Mouse (Mus musculus) adipocyte (in vitro differentiated cells): ENCODE data around the gene Kctd20.
"Not testable (repeated sequence)": the region's sequence is repeated elsewhere in the genome, so short reads cannot be mapped to it uniquely, and the experiment has no call there.

Experiments
- DNase-seq: peaks from one replicate; pipeline ENCODE4 v3.0.0-alpha.2; 2016; ENCODE audit warnings: low spot score

Kctd20 gene

GRCm38 (mm10) chr17:28986833-28987232 lies 35.1 kb downstream of the Kctd20 start:
- peak; percentile 30 for DNase-seq

- DNase-seq = peak; percentile 65
Measured at GRCm38 (mm10) chr17:28987713-28988112, 36.0 kb downstream of the Kctd20 start.

DNA sequence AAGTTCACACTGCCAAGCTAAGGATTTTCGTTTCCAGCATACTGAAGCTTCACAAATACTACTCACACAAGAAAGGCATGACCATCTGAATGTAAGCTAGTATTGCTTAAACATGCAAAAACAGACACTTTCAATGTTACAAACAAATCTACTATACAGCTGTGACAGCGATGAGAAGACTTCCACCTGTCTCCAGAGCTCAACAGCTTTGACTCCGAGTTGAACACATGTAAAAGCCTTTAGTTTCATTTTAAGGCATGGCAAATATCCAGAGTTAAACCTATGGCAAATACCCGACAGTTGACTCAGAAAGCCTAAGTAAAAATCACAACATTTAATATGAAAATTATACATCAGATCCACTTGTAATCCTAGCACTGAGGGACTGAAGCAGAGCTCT lies 36.5 kb downstream of the Kctd20 start:
- DNase-seq = no peak

DNA sequence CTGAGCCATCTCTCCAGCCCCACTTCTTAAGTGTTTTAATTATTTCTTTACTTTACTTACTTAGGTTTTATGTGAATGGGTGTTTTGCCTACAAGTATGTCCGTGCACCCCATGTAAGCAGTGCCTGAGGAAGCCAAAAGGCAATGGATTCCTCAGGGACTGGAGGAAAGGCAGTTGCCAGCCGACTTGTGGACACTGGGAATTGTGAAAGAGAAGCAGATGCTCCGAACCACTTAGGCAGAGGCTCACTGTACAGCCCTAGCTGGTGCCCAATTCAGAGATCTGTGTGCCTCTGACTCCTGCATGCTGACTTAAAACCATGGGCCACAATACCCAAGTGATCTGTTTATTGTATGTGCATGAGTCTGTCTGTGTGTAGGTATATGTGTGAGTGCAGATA lies 37.2 kb downstream of the Kctd20 start:
- peak; percentile 90 for DNase-seq

GRCm38 (mm10) chr17:28990060-28990459 lies 38.3 kb downstream of the Kctd20 start:
- no peak for DNase-seq

GRCm38 (mm10) chr17:28991286-28991685 lies 39.5 kb downstream of the Kctd20 start:
- no peak for DNase-seq

GRCm38 (mm10) chr17:28992105-28992504 lies 40.4 kb downstream of the Kctd20 start:
- DNase-seq = no peak

GRCm38 (mm10) chr17:28993004-28993403 lies 41.3 kb downstream of the Kctd20 start:
- not testable (repeated sequence) for DNase-seq

DNA sequence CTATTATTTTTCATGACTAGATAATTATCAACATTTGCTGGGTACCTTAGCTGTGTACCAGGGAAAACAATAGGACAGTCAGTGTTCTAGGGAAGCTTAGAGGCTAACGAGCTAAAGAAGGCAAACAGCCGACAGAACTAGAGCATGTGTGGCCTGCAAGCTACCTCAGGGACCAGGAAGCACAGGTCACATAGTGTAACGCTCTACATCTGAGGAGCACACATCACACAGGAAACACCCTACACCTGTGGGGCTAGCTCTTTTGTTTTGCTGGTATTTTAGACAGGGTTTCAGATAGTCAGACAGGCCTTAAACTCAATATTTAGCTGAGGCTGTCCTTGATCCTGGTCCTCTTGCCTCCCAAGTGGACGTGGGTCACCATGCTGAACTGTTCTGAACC lies 42.9 kb downstream of the Kctd20 start:
- no peak for DNase-seq

DNA sequence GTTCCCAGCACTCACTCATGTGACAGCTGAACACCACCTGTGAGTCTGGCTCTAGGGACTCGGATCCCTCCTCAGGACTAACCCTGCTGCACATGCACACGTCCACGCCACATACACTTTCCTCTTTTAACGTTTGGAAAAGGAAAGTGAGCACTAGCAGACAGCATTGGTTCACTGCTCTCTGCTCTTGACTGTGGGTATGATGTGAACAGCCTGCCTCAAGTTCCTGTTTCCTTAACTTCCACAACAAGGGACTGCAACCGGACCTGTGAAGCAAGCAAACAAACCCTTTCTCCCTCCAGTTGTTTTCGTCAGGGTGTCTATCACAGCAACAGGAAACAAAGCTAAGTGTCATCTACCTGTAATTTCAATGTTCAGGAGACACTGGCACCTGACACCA lies 48.7 kb downstream of the Kctd20 start:
- DNase-seq = no peak

- DNase-seq = no peak
Measured at GRCm38 (mm10) chr17:29003740-29004139, 52.0 kb downstream of the Kctd20 start.

DNA sequence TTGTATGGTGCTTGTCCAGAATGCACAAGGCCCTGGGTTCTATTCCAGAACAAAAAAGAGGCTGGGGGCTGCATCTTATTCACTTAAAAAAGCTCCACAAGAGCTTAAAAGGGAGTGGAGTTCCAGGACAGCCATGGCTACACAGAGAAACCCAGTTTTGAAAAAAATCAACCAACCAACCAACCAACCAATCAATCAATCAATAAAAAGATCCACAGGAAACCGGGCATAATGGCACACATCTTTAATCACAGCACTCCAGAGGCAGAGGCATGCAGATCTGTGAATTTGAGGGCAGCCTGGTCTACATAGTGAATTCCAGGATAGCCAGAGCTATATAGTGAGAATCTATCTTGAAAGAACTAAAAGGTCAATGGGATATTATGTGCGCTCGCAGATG lies 53.3 kb downstream of the Kctd20 start:
- no peak for DNase-seq

- peak; percentile 42 for DNase-seq
Measured at GRCm38 (mm10) chr17:29006812-29007211, 55.1 kb downstream of the Kctd20 start.

- DNase-seq = peak; percentile 42
Measured at GRCm38 (mm10) chr17:29007243-29007640, 55.5 kb downstream of the Kctd20 start.

GRCm38 (mm10) chr17:29007641-29008325 lies 56.0 kb downstream of the Kctd20 start, which contains the start of gene Stk38:
Gene Stk38, minus strand, starts transcription at chr17:29007995.
- DNase-seq = peak; percentile 94

- DNase-seq = no peak
Measured at GRCm38 (mm10) chr17:29008326-29008650, 56.5 kb downstream of the Kctd20 start.

DNA sequence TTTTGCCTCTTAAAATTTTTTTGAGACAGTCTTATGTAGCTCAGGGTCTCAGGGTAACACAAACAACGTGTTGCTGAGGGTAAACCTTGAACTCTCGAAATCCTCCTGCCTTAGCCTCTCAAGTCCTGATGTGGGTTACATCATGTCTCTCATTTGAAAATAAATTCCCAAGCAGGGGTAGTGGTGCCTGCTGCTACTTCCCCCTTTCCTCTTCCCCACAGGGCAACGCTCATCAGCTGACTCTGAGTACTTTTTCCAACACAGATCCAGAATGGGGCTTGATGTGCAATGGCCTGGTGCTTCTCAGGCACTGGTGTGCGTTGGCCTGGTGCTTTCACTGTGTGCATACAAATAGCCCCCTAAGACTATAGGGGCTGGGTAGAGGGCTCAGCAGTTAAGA lies 57.4 kb downstream of the Kctd20 start:
- no peak for DNase-seq

DNA sequence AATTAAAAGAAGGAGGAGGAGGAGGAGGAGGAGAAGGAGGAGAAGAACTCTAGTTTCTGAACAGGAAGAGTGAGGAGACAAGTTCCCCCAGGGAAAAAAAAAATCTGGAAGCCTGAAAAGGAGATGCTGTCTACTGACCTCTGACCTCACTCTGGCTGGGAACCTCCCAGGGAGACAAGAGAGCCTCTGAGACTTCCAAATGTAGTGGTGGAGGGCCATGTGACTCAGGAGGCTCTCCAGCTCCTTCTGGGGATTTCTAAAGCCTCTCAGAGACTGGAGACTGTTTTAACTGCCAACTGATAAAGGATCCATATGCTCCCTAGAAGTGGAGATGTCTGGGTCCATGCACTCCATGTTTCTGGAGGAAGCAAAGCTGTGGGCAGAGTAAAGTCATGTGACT lies 62.5 kb downstream of the Kctd20 start:
- peak; percentile 65 for DNase-seq

DNA sequence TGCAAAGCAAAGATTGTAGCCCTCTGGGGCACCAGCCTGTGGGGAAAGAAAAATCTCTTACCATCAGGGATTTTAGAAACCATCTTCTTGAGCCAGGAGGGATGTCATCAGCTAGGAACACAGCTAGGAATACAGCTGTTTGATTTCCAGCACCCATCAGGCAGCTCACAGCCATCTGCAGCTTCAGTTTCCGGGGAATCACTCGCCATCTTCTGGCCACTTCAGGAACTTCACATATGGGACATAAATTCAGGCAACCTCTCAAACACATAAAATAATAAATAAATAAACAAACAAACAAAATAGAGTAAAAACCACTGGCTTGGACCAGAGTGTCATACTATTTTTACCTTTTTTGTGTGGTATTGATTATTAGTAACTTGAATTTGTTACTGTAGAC lies 63.9 kb downstream of the Kctd20 start:
- peak; percentile 62 for DNase-seq

GRCm38 (mm10) chr17:29016705-29017104 lies 65.0 kb downstream of the Kctd20 start:
- no peak for DNase-seq

GRCm38 (mm10) chr17:29018292-29018984 lies 66.7 kb downstream of the Kctd20 start:
- DNase-seq = no peak
